Mouse (Mus musculus): ENCODE data around the gene 1700025G04Rik. TPM values are rescaled to one million over a fixed set of nuclear protein-coding genes. Genes with fewer than 3 reads are reported as not detected.

Gene 1700025G04Rik
- total and polyA plus RNA-seq, 3 experiments = 1.5 to 19.5 (median 12.8) TPM

- Histone ChIP-seq H3K27ac (ENCODE audit: insufficient read depth, low read depth) (no peak overlapping the region), H3K79me2 (replicated peaks; ENCODE audit: control insufficient read depth, extremely low read depth, insufficient read depth, poor library complexity, severe bottlenecking) (no peaks in the 10 kb centered on the region), H3K4me3 (replicated peaks in 1 of 3; ENCODE audit: low read depth in 2 of 3, low read length in 2 of 3, poor library complexity in 1 of 3) (no peak overlapping the region), H3K9ac (ENCODE audit: insufficient read depth, low read depth) (no peak overlapping the region), H3K27me3 (replicated peaks) (no peaks in the 10 kb centered on the region), H3K4me1 (ENCODE audit: control insufficient read depth in 1 of 2, insufficient read depth in 2 of 2) (peaks cover 0 to 9% of the 10 kb centered on the region in 2 experiments; a peak in 2 of 4 replicates), H3K4me2 (ENCODE audit: insufficient read depth, low read depth, poor library complexity, severe bottlenecking) (no peak overlapping the region), H3K9me3 (replicated peaks; ENCODE audit: low read length) (no peaks in the 10 kb centered on the region), H3K36me3 (replicated peaks in 1 of 2; ENCODE audit: control insufficient read depth in 1 of 2, insufficient read depth in 1 of 2, low read length in 1 of 2) (no peaks in the 10 kb centered on the region)
- in situ Hi-C loops (cut with MboI; ENCODE audit: low pct_ligation_motif_present, low pct_unique_long_range_greater_than_20kb, low sequenced_read_pairs) = no loop called here
- no peak for DNase-seq (ENCODE audit: extremely low read depth)
- TF ChIP-seq SMC3 (IDR thresholded peaks at IDR 0.05; ENCODE audit: low read depth, low read length) (no peak), EP300 (IDR thresholded peaks at IDR 0.05; ENCODE audit: low read length) (no peak)
- dilution Hi-C loops (cut with MboI; ENCODE audit: extremely low pct_ligation_motif_present, extremely low pct_unique_long_range_greater_than_20kb, low sequenced_read_pairs) = no loop called here
Observed at GRCm38 (mm10) chr1:152032144-152032543, 57.8 kb downstream of the 1700025G04Rik start.

- dilution Hi-C loops (cut with MboI; ENCODE audit: extremely low pct_ligation_motif_present, extremely low pct_unique_long_range_greater_than_20kb, low sequenced_read_pairs) (no loop called here), in situ Hi-C loops (cut with MboI; ENCODE audit: low pct_ligation_motif_present, low pct_unique_long_range_greater_than_20kb, low sequenced_read_pairs) (no loop called here)
- DNase-seq (ENCODE audit: extremely low read depth) = no peak
- H3K9me3 ChIP-seq (replicated peaks; ENCODE audit: low read length) = no peaks in the 10 kb centered on the region
- TF ChIP-seq MEF2A (IDR thresholded peaks at IDR 0.05; ENCODE audit: borderline replicate concordance, low read depth, low read length) = no peak
- TF ChIP-seq JUN (IDR thresholded peaks at IDR 0.05; ENCODE audit: insufficient read depth, low read depth, low read length) = no peak
- TF ChIP-seq SMC3 (IDR thresholded peaks at IDR 0.05; ENCODE audit: low read depth, low read length) = no peak
- no peak for TF ChIP-seq ZKSCAN1 (IDR thresholded peaks at IDR 0.05; ENCODE audit: borderline replicate concordance, low read depth, low read length)
- TF ChIP-seq CHD1 (IDR thresholded peaks at IDR 0.05; ENCODE audit: low read depth, low read length) = no peak
- TF ChIP-seq TCF12 (IDR thresholded peaks at IDR 0.05; ENCODE audit: low read depth, low read length) = no peak
- no peak for TF ChIP-seq RCOR1 (conservative IDR thresholded peaks at IDR 0.05; ENCODE audit: low read depth, low read length)
- no peak for TF ChIP-seq RAD21 (IDR thresholded peaks at IDR 0.05; ENCODE audit: low read depth, low read length)
- TF ChIP-seq POLR2A (IDR thresholded peaks at IDR 0.05; ENCODE audit: low read depth, low read length) = no peak
- no peak overlapping the region for H3K4me2 ChIP-seq (ENCODE audit: insufficient read depth, low read depth, poor library complexity, severe bottlenecking)
- peaks cover 0 to 10% of the 10 kb centered on the region in 2 experiments; a peak in 2 of 4 replicates for H3K4me1 ChIP-seq (ENCODE audit: control insufficient read depth in 1 of 2, insufficient read depth in 2 of 2)
- H3K27ac ChIP-seq (ENCODE audit: insufficient read depth, low read depth) = no peak overlapping the region
- H3K4me3 ChIP-seq (replicated peaks in 1 of 3; ENCODE audit: low read depth in 2 of 3, low read length in 2 of 3, poor library complexity in 1 of 3) = no peak overlapping the region
- no peak overlapping the region for H3K9ac ChIP-seq (ENCODE audit: insufficient read depth, low read depth)
- H3K36me3 ChIP-seq (replicated peaks in 1 of 2; ENCODE audit: control insufficient read depth in 1 of 2, insufficient read depth in 1 of 2, low read length in 1 of 2) = no peaks in the 10 kb centered on the region
- H3K27me3 ChIP-seq (replicated peaks) = no peaks in the 10 kb centered on the region
- H3K79me2 ChIP-seq (replicated peaks; ENCODE audit: control insufficient read depth, extremely low read depth, insufficient read depth, poor library complexity, severe bottlenecking) = no peaks in the 10 kb centered on the region
Observed at GRCm38 (mm10) chr1:152030546-152030945, 59.4 kb downstream of the 1700025G04Rik start.

- DNase-seq (ENCODE audit: extremely low read depth) = no peak
- Histone ChIP-seq H3K27me3 (replicated peaks) (no peaks in the 10 kb centered on the region), H3K4me2 (ENCODE audit: insufficient read depth, low read depth, poor library complexity, severe bottlenecking) (no peak overlapping the region), H3K79me2 (replicated peaks; ENCODE audit: control insufficient read depth, extremely low read depth, insufficient read depth, poor library complexity, severe bottlenecking) (no peaks in the 10 kb centered on the region), H3K27ac (ENCODE audit: insufficient read depth, low read depth) (no peak overlapping the region), H3K9me3 (replicated peaks; ENCODE audit: low read length) (no peaks in the 10 kb centered on the region), H3K9ac (ENCODE audit: insufficient read depth, low read depth) (no peak overlapping the region), H3K4me3 (replicated peaks in 1 of 3; ENCODE audit: low read depth in 2 of 3, low read length in 2 of 3, poor library complexity in 1 of 3) (no peak overlapping the region), H3K4me1 (ENCODE audit: control insufficient read depth in 1 of 2, insufficient read depth in 2 of 2) (peaks cover 0 to 12% of the 10 kb centered on the region in 2 experiments; a peak in 2 of 4 replicates), H3K36me3 (replicated peaks in 1 of 2; ENCODE audit: control insufficient read depth in 1 of 2, insufficient read depth in 1 of 2, low read length in 1 of 2) (no peaks in the 10 kb centered on the region)
- dilution Hi-C loops (cut with MboI; ENCODE audit: extremely low pct_ligation_motif_present, extremely low pct_unique_long_range_greater_than_20kb, low sequenced_read_pairs) (no loop called here), in situ Hi-C loops (cut with MboI; ENCODE audit: low pct_ligation_motif_present, low pct_unique_long_range_greater_than_20kb, low sequenced_read_pairs) (no loop called here)
- no peak for TF ChIP-seq CHD1 (IDR thresholded peaks at IDR 0.05; ENCODE audit: low read depth, low read length)
- TF ChIP-seq SMC3 (IDR thresholded peaks at IDR 0.05; ENCODE audit: low read depth, low read length) = no peak
- TF ChIP-seq NRF1 (IDR thresholded peaks at IDR 0.05; ENCODE audit: low read depth, low read length) = no peak
- TF ChIP-seq RAD21 (IDR thresholded peaks at IDR 0.05; ENCODE audit: low read depth, low read length) = no peak
- no peak for TF ChIP-seq MEF2A (IDR thresholded peaks at IDR 0.05; ENCODE audit: borderline replicate concordance, low read depth, low read length)
- TF ChIP-seq BHLHE40 (IDR thresholded peaks at IDR 0.05; ENCODE audit: low read depth, low read length) = no peak
- no peak for TF ChIP-seq RCOR1 (conservative IDR thresholded peaks at IDR 0.05; ENCODE audit: low read depth, low read length)
- no peak for TF ChIP-seq TCF12 (IDR thresholded peaks at IDR 0.05; ENCODE audit: low read depth, low read length)
- no peak for TF ChIP-seq MAZ (IDR thresholded peaks at IDR 0.05; ENCODE audit: low read depth, low read length)
- TF ChIP-seq TBP (conservative IDR thresholded peaks at IDR 0.05; ENCODE audit: low read depth, low read length) = no peak
Observed at GRCm38 (mm10) chr1:152028718-152029117, 61.2 kb downstream of the 1700025G04Rik start.
